Mouse (Mus musculus): ENCODE measurements around the gene Mtss1l. TPM values are rescaled to one million over a fixed set of nuclear protein-coding genes. Genes with fewer than 3 reads are reported as not detected.

Gene Mtss1l
- total RNA-seq, 4 experiments from 2014 or later, result 37.7 to 46.3 (median 39.9) TPM

DNA sequence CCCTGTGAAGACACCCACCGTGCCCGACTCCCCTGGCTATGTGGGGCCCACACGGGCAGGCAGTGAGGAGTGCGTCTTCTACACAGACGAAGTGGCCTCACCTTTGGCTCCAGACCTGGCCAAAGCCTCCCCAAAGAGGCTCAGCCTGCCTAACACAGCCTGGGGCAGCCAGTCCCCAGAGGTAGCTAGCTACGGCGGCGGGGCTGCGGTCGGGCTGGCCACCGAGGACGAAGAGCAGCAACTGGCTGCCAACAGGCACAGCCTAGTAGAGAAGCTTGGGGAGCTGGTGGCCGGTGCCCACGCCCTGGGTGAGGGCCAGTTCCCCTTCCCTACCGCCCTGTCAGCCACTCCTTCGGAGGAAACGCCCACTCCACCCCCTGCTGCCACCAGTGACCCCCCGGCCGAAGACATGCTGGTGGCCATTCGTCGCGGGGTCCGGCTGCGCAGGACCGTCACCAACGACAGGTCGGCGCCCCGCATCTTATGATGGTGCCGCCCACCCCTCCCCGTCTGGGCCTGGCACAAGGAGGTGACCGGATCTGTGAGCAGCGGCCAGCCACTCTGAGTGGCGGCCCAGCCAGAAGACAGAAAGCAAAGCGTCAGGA lies 17.4 kb downstream of the Mtss1l start:
- no peak for DNase-seq (ENCODE audit: low spot score)

DNA sequence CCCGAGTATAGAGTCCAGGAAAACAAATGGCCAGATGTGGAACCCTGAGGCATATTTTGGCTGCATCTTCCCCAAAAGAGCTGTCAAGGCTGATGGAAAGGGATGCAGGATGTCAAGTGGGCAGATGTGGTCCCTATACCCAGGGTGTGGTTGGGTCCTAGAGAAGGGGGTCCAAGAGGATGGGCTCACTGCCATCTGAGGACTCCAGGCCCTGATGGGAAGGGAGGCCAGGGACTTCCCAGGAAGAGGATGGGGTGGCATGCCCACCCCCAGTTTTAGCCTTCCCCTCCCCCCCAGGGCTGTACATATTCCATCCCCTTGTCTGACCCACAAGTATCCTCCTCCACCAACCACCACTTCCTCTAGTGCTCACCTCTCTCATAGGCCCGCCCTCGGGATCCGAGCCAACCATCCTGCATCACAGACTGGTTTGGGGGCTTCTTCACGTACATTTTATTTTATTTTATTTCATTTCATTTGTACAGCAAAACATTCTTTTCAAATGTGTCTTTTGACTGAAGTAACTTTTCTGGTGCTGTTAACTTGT lies 19.4 kb downstream of the Mtss1l start:
- no peak for DNase-seq (ENCODE audit: low spot score)

DNA sequence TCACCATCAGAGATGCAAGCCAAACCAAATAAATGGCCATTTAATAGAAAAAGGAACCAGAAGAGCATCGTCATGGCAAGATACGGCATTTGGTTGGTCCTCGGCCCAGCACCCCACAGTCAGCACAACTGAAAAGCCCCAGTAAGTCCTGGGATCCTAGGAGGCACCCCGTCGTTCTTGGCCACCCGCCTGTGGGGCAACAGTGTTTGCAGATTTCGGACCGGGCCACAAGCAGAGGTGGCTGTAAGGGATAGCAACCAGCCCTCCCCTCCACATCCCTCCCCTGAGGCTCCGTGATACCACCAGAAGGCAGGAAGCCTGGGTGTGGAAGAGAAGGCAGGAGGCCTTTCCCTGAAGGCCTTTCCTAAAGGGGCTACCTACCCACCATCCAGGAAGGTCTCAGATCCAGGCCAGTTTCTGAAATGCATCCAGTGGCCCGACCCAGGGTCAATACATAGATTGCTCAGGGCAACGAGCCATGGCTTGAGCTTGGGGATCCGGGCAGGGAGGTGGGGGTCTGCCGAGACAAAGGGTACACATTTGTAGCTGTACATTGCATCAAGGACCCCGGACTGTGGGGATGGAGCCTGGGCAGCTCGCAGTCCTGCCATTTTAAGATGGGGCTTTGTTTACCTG lies 20.7 kb downstream of the Mtss1l start:
- DNase-seq (ENCODE audit: low spot score), result no peak

DNA sequence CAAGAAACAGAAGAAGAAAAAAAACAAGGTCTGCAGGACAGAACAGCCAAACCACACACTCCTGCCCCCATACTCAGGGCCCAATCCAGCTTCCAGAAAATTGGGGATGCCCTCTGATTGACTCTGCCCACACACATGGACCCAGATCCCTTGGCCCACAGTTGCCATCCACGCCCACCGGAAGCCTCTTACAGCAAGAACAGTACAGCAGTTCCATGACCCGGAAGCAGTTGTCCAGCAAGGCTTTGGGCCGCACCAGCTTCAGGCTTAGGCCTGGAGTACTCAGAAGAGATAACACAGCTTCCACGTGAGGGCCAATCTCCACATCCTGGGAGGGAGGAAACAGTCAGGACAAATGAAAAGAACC lies 21.2 kb downstream of the Mtss1l start:
- no peak for DNase-seq (ENCODE audit: low spot score)

DNA sequence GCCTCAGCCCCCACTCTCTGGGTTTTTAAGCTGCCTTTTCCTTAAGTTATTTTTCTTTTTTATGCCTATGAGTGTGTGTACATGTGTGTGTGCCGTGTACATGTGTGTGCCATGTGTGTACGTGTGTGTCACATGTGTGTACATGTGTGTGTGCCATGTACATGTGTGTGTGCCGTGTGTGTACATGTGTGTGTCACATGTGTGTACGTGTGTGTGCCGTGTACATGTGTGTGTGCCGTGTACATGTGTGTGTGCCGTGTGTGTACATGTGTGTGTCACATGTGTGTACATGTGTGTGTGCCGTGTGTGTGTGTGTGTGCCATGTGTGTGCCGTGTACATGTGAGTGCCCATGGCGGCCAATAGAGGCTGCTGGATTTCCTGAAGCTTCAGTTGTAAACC lies 23.9 kb downstream of the Mtss1l start:
- no peak for DNase-seq (ENCODE audit: low spot score)

DNA sequence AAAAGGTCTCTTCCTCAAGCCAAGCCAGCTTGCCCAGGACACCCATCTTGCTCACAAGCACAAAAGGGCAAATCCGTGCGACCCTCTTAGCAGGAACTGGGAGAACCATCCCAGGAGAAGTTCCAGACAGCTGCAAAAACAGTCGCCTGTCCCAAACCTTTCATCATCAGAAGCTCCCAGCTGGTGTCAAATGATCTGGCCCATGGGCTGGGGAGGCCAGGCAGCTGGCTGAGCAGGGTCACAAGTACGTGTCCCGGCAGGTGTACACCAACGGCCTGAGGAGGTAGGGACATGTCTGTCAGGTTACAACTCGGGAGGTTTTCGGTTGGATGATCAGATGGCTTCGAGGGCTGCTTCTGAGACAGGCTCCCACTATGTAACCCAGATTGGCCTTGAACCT lies 25.4 kb downstream of the Mtss1l start:
- no peak for DNase-seq (ENCODE audit: low spot score)

DNA sequence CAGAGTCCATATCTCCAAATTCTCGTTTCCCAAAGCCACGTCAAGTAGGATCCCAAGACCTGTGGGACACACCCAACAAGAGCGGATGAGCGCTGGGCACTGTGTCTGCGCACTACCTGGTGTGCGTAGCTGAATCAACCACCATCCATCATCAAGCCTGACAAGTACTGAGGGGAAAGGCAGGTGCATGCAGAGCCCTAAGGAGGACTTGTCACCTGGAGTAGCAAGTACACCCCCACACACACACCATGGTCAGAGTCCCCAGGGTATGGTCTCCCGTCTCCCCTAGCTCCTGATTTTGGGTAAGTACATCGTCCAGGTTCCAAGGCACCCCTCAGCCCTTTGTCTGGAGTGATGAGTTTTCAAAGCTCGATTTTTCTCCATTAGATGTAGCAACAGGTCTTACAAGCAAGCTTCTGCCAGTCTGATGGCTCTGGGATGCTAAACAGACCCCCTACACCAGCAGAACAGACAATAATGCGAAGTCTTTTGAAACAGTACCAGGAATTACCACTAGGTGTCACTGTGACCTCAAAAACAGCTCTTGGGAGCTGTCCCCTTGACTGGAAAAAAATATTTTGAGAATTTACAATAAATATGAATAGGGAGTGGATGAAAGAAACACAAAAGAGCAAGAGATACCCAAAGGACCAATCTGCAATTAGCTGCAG lies 28.4 kb downstream of the Mtss1l start:
- peak; percentile 76 for DNase-seq (ENCODE audit: low spot score)

DNA sequence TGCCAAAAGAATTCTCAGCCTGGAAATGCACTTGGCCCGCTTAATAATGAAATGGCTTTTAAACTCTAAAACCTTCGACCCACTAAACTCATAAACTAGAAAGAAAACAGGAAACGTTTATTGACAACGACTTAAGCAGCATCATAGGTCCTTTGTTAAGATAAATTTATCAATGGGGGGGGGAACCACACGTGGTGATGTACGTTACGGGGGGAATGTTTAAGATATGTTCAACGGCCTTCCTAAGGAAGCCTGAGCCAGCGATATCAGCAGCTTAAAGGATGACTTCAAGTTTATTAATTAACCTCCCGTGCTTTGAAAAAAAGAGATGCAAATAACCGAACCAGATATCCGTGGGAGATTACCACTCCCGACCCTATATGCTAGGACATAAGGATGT lies 29.0 kb downstream of the Mtss1l start:
- DNase-seq (ENCODE audit: low spot score), result no peak

DNA sequence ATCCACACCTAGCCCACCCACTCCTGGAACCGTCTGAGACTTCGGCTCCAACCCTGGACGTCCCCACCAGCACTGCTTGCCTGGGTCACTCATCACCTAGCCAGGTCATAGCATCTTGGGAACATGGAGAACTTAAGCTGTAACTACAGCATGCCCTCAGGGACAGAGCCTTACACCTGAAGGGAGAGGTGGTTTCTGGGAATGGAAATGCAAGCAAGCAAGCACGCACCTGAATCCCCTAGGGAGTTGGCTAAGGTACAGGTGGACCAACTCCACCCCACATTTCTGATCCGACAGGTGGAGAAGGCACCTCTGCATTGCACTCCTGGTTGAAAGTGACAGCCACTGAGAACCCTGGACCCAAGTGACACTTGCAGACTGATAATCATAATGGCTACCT lies 30.2 kb downstream of the Mtss1l start:
- no peak for DNase-seq (ENCODE audit: low spot score)

DNA sequence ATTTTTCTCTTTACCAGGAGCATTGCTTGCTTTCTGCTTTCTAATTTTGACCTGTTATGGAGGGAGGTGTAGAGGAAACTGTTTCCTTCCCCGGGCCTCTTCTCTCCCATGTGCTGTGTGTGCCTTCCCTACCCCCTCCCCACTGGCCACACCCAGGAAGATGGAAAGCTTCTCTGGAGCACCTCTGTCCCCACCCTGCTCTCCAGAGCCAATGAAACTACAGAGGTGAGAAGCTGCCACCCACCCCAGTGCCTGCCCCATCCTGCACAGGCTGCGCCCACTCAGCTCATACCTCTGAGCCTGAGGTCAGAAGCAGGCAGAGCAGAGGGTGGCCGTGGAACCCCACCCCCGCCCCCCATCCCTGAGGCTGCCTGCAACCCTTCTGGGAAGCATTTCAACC lies 33.4 kb downstream of the Mtss1l start:
- DNase-seq (ENCODE audit: low spot score), result no peak

DNA sequence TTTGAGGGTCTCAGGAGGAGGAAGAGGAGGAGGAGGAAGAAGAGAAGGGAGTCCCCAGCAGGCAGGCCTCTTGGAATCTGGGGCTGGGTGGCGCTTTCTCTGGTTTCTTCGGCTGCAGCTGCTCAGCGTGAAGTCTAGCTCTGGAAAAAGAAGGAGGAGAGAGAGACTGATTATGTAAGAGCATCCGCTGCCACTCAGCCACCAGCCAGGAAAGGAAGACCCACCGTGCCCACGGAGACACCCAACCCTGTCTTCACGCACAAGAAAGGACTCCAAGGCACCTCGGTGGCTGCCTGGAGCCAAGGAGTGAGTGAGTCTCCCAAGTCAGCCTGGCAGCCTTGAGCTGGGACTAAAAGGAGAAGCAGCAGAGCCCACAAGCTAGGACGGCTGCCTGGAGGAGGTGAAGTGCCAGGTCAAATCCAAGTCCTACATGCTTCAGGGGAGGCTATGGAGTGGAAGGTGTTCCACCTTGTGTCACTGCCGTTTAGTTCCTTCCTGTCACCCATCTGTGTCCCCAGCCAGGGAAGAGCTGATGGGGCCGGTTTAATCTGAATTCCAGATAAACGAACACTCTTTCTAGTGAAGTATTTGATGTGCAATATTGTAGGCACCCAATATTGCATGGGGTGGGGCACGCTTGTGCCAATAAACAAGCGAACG lies 34.4 kb downstream of the Mtss1l start:
- DNase-seq (ENCODE audit: low spot score), result no peak

DNA sequence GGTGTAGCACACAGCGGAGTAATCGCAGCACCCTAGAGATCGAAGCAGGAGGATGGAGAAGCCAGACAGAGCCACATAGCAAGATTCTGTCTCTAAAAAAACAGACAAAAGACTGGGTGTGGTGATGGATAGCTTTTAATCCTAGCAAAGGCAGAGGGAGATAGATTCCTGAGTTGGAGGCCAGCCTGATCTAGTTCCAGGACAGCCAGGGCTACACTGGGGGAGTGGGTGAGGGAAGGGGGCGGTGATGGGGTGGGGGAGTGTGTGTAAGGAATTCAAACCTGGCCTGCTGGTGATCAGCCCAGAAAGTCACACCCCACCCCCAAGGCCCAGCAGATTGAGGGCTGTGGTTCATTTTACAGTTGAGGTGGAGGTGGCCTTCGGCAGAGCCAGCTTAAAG lies 34.9 kb downstream of the Mtss1l start:
- no peak for DNase-seq (ENCODE audit: low spot score)

DNA sequence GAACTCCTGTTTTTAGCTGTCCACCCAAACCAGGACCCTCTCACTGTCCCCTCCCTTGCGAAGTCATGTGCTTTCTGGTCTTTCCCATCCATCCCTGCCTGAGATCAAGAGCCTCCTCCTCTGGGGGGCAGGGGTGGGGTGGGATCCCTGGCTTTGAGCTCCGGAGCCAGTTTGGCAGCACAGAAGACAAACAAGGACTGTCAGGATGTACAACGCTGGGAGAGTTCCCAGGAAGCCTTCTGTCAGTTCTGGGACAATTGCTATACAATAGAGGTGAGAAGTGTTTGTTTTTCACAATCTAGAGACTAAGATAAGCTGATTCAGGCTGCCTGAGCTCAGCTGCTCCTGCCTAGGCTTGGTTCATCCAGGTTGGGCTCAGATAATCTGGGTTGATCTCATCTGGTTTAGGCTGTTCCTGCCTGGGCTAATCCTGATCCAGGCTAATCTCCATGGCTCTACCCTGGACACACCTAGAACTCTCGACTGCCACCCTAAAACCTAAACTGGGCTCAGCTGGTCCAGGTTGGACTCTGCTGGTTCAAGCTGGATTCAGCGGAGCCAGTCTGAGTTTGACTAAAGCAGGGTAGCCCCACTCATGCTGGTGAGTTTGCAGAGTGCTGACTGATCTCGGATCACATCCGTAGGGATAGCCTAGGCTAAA lies 39.1 kb downstream of the Mtss1l start:
- DNase-seq (ENCODE audit: low spot score), result no peak

DNA sequence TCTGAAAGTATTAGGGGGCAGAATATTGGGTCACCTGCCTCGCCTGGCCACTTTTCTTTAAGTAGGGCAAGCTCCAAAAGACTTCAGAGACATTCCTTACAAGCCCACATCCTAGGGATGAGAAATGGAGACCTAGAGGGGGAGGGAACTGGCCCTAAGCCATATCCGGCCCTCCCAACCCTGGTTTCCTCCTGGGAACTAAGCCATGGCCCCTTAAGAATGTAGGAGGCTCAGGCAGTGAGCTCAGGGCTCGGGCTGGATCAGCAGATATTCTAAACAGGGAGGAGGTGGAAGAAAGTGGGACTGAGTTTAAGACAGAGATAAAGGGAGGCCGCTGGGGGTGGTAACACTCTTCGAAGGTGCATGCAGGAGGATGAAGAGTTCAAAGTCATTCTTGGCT lies 39.9 kb downstream of the Mtss1l start:
- DNase-seq (ENCODE audit: low spot score), result peak; percentile 72

DNA sequence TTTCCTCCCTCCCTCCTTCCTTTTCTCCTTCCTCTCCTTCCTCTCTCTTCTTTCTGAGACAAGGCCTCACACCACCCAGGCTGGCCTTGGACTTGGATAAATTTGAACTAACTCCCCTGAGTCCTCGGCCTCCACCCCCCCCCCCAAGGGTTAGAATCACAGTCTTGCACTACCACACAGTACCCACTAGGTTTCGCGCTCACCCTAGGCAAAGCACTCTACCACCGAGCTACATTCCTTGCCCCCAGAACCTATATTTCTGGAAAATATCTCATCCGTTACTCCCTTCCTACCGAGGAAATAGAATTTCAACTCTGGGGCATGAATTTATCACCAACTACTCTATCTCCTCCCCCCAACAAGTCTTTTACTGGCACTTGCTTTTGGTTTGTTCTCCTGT lies 40.7 kb downstream of the Mtss1l start:
- DNase-seq (ENCODE audit: low spot score), result no peak

DNA sequence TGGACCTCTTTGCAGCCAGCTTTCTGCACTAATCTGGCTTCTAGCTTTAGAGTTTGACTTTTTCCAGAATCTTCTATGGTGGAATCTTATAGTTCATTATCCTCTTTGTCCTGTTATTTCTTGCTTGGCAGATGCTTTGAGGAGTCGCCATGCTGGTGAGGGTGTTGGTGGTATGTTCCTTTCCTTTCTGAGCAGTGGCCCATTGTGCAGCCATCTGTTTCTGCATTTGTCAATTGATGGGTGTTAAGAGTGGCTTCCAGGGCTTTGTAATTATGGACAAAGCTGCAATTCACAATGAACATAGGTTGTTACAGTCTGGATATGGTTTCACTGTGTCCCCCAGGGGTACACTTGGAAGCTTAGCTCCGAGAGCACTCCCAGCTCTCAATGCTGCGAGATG lies 43.4 kb downstream of the Mtss1l start:
- DNase-seq (ENCODE audit: low spot score), result no peak

DNA sequence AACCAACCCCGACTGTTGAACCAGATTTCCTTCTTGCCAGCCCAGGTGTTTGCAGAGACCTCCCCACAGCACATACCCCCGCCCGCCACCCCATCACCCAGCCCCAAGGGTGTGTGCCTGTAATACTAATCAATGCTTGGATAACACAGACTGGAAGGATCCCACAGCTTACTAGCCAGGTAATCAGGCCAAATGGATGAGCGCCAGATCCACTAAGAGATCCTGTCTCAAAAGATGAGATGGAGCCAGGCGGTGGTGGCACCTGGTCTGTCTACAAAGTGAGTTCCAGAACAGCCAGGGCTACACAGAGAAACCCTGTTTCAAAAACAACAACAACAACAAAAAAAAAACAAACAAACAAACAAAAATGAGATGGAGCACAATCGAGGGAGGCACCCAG lies 46.0 kb downstream of the Mtss1l start:
- DNase-seq (ENCODE audit: low spot score), result no peak

DNA sequence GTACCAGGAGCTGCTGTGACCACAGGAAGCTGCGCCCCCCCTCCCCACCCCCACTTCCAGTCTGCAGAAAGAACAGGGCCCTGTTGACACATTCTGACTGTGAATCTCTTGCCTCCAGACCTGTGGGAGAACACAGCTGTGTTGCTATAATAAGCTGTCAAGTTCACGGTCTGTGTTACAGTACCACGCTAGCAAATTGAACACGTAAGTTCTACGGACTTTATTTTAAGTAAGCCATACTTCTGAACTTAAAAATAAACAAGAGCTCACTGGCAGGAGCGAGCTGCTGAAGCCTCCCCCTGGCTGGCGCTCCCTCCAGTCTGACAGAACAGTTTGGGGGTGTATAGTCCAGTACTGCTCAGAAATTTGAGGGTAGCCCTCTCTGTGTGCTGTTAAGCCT lies 51.2 kb downstream of the Mtss1l start:
- DNase-seq (ENCODE audit: low spot score), result no peak

DNA sequence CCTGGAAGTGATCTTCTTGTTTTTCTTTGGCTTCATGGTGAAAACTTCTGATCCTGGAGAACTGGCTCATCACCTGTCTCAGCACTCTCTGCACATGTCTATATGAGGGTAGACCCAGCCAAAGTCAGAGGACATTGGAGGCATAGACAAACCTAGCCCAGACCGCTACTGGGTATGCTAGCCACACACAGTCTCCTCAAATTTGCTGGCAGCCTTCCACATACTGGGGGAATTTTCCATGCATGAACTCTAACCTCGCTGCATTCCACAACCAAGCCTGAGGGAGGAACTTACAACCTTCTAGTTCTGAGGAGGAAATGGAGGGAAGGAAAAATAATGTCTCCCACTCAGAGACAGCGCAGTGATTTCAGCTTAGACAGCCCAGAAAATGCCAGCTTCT lies 52.8 kb downstream of the Mtss1l start:
- no peak for DNase-seq (ENCODE audit: low spot score)

DNA sequence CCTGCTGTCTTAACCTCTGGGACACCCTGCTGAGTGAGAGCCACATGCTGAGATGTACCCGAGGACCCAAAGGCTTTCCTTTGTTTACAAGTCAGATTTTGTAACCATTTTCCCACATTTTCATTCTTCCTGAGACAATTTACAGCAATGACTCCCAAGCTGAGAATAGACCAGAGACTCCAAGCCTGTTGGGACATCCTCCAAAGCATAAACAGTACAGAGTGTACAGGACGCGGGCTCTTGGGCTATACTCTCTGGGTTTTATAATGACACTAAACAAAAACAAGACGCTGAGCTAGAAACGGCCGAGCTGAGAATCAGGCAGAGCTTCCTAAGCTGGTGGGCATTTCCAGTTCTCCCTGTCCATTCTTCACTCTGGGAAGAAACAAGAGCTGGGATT lies 53.4 kb downstream of the Mtss1l start:
- DNase-seq (ENCODE audit: low spot score), result no peak

DNA sequence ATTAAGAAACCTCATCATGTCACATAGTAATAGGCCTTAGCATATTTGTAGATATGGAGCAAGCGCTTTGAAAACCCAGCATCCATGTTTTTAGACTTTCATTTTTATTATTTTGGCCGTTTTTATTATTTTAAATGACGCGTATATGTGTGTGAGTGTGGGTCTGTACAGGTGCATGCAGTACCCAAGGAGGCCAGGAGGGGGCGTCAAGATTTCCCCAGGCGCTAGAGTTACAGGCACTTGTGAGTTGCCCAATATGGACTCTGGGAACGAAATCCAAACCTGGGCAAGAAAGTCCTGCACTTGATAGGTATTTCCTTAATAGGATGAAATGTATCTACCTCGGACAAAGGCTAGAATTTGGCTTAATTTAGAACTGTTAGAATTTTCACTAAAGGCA lies 54.0 kb downstream of the Mtss1l start:
- no peak for DNase-seq (ENCODE audit: low spot score)

DNA sequence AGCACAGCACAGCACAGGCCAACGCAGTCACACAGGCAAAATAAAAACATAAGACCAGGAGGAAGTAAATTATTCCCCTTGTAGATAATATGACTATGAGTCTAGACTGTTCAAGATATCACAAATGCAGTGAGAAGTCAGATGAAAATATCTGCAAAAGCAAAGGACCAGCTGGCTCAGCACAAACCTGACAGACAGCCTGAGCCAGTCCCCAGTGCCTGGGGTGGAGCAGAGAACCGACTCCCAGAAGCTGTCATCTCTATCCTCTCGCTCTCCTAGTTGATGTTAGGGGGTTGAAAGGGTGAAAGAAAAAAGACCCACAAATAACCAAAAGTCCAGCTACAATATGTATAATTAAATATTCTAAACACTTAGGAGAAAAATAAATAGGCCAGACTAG lies 54.4 kb downstream of the Mtss1l start:
- DNase-seq (ENCODE audit: low spot score), result no peak
